Mouse (Mus musculus) brain, embryonic 14.5 days (tissue): ENCODE results near the gene Mn1. TPM values are rescaled to one million over a fixed set of nuclear protein-coding genes. Genes with fewer than 3 reads are reported as not detected.

Experiments
- DNase-seq: peaks from one replicate; pipeline ENCODE4 v3.0.0-alpha.2; 2011; ENCODE audit warnings: low read depth
- CTCF ChIP-seq: fragments of 200-500 bp; IDR thresholded peaks from 2 replicates; pipeline ENCODE4 v1.5.1; 2012; ENCODE audit warnings: inconsistent platforms, mild to moderate bottlenecking, moderate library complexity, borderline replicate concordance; ENCODE audit not compliant: insufficient read depth, insufficient read length; ENCODE audit errors: extremely low read depth
- POLR2A ChIP-seq: fragments of 200-500 bp; IDR thresholded peaks from 2 replicates; pipeline ENCODE4 v1.6.1; 2012; ENCODE audit warnings: mild to moderate bottlenecking, inconsistent platforms, borderline replicate concordance; ENCODE audit not compliant: poor library complexity, insufficient read depth, insufficient read length, severe bottlenecking; ENCODE audit errors: extremely low read depth
- polyA plus RNA-seq: library from polyadenylated mRNA; depleted of rRNA; stranded (reverse); fragments of >200 nt; gene quantifications from 2 replicates; pipeline ENCODE4 v1.2.3, GENCODE M21; 2012

The Mn1 gene
- polyA plus RNA-seq, 1 experiment: 54.3 TPM

- TF ChIP-seq CTCF: no peak
- no peak for TF ChIP-seq POLR2A
- DNase-seq: peak; percentile 44
Observed at GRCm38 (mm10) chr5:111414770-111415249, 2.4 kb upstream of the Mn1 start.

- TF ChIP-seq CTCF: no peak
- no peak for TF ChIP-seq POLR2A
Observed at GRCm38 (mm10) chr5:111415575-111415974, 1.6 kb upstream of the Mn1 start.

GRCm38 (mm10) chr5:111416048-111416447 lies 1.1 kb upstream of the Mn1 start:
- no peak for TF ChIP-seq POLR2A
- 0 out of 2 replicates have a peak, but pooled peaks have one; percentile 16 for TF ChIP-seq CTCF
- DNase-seq: peak; percentile 89

More at GRCm38 (mm10) chr5:111415575-111415974, 1.6 kb upstream of the Mn1 start:
- peak; percentile 74 for DNase-seq

- TF ChIP-seq CTCF (no peak), POLR2A (no peak)
- DNase-seq: peak; percentile 57
Observed at GRCm38 (mm10) chr5:111417378-111418131, 393 bp downstream of the Mn1 start.

- peak; percentile 61 for DNase-seq
- TF ChIP-seq POLR2A (no peak), CTCF (no peak)
Observed at GRCm38 (mm10) chr5:111418202-111419120, 1.3 kb downstream of the Mn1 start.

GRCm38 (mm10) chr5:111419121-111419881 lies 2.1 kb downstream of the Mn1 start:
- no peak for TF ChIP-seq POLR2A
- no peak for TF ChIP-seq CTCF
- DNase-seq: peak; percentile 74

- TF ChIP-seq POLR2A (no peak), CTCF (no peak)
- DNase-seq: peak; percentile 52
Observed at GRCm38 (mm10) chr5:111420011-111420691, 3.0 kb downstream of the Mn1 start.

GRCm38 (mm10) chr5:111420896-111421295 lies 3.7 kb downstream of the Mn1 start:
- DNase-seq: peak; percentile 38
- TF ChIP-seq CTCF: no peak
- no peak for TF ChIP-seq POLR2A

GRCm38 (mm10) chr5:111421424-111421823 lies 4.3 kb downstream of the Mn1 start:
- DNase-seq: no peak
- TF ChIP-seq CTCF: no peak
- TF ChIP-seq POLR2A: no peak

GRCm38 (mm10) chr5:111422058-111422800 lies 5.1 kb downstream of the Mn1 start:
- TF ChIP-seq POLR2A (no peak), CTCF (no peak)
- peak; percentile 77 for DNase-seq

- DNase-seq: peak; percentile 86
Observed at GRCm38 (mm10) chr5:111423011-111423410, 5.8 kb downstream of the Mn1 start.

GRCm38 (mm10) chr5:111423616-111424015 lies 6.5 kb downstream of the Mn1 start:
- peak; percentile 55 for DNase-seq
- TF ChIP-seq CTCF (no peak), POLR2A (no peak)

More at GRCm38 (mm10) chr5:111423011-111423410, 5.8 kb downstream of the Mn1 start:
- TF ChIP-seq CTCF: no peak
- no peak for TF ChIP-seq POLR2A

- no peak for DNase-seq
- TF ChIP-seq POLR2A: no peak
- TF ChIP-seq CTCF: no peak
Observed at GRCm38 (mm10) chr5:111425813-111426212, 8.7 kb downstream of the Mn1 start.
